Mouse (Mus musculus): ENCODE data around the gene Eftud2.

DNA sequence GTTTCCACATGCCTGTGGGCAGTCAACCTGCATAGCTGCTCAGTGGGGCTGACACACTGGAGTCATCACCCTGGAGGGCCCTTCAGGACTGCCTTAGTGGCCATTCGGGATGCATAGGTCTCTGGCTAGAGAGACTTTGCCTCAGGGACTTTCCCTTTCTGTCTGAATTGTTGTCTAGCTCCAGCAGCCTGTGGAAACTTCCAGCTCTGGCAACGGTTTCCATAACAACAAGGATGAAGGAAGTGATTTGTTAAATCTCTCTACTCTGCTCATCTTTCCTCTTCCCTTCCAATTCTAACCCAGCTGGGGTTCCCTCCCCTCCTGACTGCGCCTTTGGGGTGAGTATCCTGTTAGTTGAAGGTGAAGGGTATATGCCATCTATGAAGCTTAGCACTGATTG lies 7.3 kb upstream of the Eftud2 start:
- TF ChIP-seq TAL1 (IDR thresholded peaks at IDR 0.05; ENCODE audit: low read length) = no peak
- TF ChIP-seq GATA1 (IDR thresholded peaks at IDR 0.05; ENCODE audit: low read length) = no peak
